Mouse (Mus musculus) T-helper 17 cell (primary cell): Measurements from ENCODE around the gene Gpr50.

ENCODE experiments used
- in situ Hi-C, 2 experiments: fragments of 300-600 bp; cut with MboI, MseI; formaldehyde crosslinking; loops; 1 replicate in 1 of 2; 2 replicates in 1 of 2; pipeline ENCODE4 v1.15.1; 2025; ENCODE audit warnings: high pct_unique_total_duplicates in 2 of 2

Gene Gpr50

DNA sequence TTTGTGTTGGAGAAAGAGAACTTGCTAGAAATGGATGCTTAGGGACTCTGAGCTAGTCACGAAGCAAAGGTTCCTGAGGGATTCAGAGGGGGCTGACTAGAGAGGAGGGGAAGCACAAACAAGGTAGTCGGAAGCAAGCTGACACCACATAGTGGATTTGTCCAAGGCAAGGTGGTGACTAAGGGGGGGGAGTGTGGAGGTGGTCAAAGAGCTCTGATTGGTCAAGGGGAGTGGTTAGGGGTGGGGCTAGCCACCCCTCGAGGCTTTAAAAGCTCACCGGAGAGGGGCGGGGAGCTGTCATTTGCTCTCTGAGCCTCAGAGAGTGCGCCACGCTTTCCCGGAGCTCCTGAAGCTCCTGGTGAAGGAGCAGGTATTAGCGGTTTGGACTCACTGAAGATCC lies at the start of gene Gpr50:
Gpr50 (plus strand) TSS at position 294 of the 400 bp plus-strand sequence.
- in situ Hi-C loops = loop anchor here in 1 of 2 experiments (25.0 kb wide), 1 partner anchor 1149 kb away; no protein-coding TSS in a partner anchor

DNA sequence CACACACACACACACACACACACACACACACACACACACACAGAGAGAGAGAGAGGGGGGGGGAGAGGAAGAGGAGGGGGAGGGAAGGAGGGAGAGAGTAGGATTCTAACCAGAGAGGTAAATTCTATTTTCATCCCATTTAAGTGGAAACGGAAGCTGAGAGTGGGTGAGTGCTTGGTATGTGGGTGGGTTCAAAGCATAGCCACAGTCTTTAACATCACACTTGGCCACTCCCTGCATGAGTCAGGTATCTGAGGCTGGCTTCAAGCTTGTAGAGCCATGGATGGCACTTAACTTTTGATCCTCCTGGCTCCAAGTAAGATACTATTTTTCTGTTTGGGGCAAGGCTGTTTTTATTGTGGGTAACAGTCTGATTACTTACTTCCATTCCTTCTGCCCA lies 41.2 kb upstream of the Gpr50 start:
- in situ Hi-C loops = loop anchor here in 1 of 2 experiments (10.0 kb wide), 1 partner anchor 197 kb away; no protein-coding TSS in a partner anchor

DNA sequence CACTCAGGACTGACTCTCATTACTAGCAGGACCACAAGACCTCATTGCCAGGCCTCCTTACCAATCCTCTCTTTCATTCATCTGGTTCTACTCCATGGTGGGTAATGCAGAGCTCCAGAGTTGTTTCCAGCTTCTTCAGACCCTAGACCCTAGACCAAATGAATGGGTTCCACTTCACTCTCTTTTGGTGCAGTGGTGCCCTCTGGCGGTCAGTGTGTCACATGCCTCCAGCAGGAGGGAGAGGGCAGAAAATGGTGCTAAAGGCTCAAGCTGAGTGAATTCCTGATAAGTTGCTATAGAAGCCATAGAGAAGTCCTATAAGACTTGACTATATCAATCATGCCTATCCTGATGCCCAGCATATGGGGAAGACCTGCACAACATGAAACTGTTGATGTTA lies 39.6 kb upstream of the Gpr50 start:
- in situ Hi-C loops = loop anchor here in 1 of 2 experiments (10.0 kb wide), 1 partner anchor 199 kb away; no protein-coding TSS in a partner anchor

DNA sequence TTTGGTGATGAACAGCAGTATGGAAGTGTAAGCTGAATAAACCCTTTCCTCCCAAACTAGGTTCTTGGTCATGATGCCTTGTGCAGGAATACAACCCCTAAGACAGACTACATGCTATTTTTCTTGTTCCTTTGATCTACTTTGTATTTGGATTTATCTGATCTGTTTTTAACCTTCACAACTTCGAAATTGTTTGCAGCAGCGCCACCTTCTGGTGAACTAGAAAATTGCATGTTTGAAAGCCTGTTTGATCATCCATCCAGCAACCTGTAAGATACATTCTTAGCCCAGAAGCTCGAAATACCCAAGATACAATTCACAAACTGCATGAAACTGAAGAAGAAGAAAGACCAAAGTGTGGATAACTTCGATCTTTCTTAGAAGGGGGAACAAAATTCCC lies 35.2 kb upstream of the Gpr50 start:
- in situ Hi-C loops = loop anchor here in 1 of 2 experiments (10.0 kb wide), 1 partner anchor 204 kb away; no protein-coding TSS in a partner anchor

DNA sequence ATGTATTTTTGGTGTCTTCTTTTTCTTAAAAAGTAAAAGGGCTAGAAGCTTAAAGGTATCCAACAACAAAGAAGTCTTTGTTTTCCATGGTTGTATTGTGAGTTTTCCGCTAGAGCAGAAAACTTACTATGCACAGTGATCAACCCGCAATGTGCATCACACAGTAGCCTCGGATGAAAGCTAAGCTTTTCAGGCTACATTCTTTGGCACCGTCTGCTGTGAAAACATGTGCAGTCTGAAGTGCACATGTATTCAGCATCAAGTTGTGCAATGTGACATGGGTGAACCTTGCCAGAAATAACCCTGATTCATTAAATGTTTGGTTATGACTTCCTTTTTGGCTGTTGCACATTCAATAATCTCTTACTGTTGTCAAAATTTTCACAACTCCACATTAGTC lies 32.8 kb upstream of the Gpr50 start:
- in situ Hi-C loops = no loop called here

DNA sequence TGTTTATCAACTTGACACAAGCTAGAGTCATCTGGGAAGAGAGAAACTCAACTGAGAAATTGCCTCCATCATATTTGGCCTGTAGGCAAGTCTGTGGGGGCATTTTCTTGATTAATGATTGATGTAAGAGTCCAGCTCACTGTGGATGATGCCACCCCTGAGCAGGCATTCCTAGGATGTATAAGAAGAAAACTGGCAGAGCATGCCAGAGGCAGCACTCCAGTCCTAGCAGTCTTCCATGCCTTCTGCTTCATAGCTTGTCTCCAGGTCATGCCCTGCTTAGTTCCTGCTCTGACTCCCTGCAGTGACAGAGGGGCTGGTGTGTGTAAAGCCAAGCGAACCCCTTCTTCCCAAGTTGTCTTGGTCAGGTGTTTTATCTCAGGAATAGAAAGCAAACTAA lies 32.3 kb upstream of the Gpr50 start:
- in situ Hi-C loops = no loop called here

DNA sequence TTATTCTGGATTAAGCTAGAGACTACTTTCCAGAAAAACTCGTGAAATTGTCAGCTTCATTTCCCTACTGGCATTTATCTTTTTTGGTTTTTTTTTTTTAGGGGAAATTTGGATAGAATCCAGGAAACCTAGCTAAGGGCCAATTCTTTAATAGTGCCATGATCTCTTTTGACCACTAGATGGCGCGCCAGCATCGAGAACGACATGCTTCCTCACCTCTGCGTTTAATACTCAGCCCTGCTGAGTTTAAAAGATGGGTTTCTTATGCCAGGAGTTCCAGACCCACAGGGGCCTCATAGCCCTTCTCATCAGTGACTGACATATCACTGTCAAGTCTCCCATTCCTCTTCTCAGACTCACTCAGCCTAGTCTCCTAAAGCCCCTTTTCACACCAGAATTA lies 15.5 kb upstream of the Gpr50 start:
- in situ Hi-C loops = loop anchor here in 1 of 2 experiments (5.0 kb wide), 1 partner anchor 299 kb away; no protein-coding TSS in a partner anchor

DNA sequence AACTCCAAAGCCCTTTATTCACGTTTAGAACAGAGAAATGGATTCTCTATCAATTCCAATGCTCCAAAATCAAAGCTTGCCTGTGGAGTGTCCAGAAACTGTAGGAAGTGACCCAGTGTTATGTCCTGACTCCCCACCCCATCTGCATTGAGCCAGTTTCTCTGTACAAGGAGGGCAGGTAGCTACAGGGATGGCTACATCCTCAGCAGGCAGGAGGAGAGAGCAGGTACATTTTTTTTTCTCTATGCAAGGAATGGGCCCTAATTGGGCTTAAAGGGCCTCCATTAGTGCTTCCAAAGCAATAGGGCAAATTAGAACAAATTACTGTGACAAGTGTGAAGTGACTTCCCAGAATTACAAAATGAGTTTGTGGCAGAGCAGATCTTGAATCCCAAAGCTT lies 15.0 kb upstream of the Gpr50 start:
- in situ Hi-C loops = loop anchor here in 1 of 2 experiments (5.0 kb wide), 1 partner anchor 299 kb away; no protein-coding TSS in a partner anchor

DNA sequence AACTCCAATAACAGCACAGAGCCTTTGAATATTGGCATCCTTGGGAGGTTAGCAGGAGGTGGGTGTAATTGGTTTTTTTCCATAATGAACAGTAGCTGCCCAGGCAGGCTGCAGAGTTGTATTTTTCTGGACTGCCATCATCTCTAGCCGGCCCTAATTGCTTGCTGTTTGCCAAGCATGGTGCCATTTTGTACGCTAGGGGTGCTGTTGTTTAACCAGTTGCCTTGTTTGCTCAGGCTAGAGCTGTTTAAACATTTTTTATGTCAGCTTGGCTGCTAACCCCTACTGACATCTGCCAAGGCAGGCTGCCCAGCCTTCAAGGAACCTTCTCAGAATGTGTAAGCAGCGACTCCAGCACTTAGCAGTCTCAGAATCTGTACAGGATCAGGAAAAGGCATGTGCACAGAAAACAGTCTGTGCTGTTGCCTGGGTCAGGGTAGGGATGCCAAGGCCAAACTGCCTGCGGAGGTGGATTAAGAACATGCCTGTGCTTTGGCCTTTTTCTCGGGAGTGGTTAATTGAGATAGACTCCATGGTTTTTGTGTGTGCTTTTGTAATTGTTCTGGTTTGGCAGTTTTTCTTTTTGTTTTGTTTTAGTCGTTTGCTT lies 14.5 kb upstream of the Gpr50 start:
- in situ Hi-C loops = loop anchor here in 1 of 2 experiments (5.0 kb wide), 1 partner anchor 298 kb away; no protein-coding TSS in a partner anchor

DNA sequence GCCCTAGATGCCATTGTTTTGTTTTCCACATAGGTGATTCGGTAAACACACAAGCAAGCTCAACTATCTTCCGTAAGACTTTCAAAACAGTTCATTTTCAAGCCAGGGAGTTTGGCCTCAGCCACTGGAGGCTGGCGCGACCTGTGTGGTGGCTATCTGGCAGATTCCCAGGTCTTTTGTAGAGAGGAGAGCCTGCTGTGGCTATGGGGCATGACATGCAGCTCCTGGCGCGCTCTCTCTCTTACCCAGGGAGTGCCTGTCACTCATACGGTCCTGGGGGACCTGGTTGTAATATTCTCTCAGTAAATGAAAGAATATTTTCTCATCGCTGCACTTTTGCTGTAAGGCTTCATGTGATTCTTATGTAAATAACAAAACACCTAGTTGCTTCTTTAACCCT lies 13.5 kb upstream of the Gpr50 start:
- in situ Hi-C loops = loop anchor here (5.0 to 25.0 kb wide), 3 partner anchors 297 to 1172 kb away; no protein-coding TSS in a partner anchor

DNA sequence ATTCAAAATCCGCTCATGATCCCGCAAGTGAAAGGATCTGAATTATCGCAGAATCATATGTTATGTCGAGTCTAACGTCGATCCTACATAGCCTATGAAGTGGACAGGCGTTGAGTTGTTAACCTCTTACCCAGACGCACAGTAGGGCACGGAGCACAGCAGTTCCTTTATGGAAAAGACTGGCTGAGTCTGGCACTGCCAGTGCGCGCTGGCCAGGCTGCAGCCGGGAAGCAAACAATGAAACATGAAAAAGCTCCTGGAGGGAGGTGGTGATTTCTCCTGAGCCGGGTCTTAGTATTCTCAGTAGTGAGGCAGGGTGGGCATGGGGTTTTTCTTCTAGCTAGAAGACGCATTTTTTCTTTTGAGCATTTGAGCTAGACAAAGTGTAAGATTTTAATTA lies 1.7 kb upstream of the Gpr50 start:
- in situ Hi-C loops = loop anchor here in 1 of 2 experiments (25.0 kb wide), 1 partner anchor 1151 kb away; no protein-coding TSS in a partner anchor

DNA sequence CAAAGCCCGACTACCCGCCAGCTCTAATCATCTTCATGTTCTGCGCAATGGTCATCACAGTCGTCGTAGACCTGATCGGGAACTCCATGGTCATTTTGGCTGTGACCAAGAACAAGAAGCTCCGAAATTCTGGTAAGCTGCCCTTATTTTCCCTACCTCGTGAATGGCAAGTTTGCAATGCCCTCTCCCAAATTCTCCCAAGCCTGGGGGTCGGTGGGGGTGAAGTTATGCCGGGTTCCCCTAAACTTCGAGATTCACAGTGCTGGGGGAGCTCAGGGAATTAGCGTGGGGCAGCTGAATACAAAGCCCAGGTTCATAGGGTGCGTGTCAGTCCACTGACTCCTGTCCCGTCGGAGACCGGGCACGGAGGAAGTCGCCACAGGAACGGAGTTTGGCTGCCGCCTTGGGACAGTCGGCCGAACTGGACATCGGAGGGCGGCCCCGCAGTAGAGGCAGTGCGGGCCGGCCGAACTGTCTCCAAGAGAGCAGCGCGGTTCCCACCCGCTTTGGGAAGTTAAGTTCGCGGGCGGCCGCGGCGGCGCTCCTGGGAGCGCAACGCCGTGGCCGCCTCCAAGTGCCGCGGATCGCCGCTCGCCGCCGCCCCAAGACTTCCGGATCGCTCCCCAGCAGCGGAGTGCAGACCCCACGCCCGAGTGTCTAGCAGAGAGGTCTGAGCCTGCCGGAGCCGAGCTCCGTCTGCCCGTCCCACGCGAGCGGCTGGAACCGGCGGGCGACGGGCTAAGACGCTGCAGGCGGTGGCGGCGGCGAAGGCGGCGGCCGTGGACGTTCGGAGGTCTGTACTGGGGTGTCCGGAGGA lies 612 bp downstream of the Gpr50 start:
- in situ Hi-C loops = loop anchor here in 1 of 2 experiments (25.0 kb wide), 1 partner anchor 1148 kb away; no protein-coding TSS in a partner anchor

DNA sequence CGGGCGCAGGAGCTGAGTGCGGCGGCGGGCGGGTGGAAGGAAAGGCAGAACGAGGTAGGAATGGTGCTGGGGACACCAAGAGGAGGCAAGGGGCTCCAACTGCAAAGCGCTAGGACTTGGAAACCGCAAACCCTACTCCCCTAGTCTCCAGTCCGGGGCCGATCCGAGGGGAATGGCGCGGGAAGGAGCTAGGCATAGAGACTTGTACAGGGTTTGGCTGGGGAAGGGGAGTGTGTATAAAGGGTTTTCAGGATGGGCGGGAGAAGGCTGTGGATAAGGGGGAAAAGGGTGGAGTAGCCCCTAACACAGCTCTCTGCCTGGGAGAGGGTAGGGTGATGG lies 1.2 kb downstream of the Gpr50 start:
- in situ Hi-C loops = loop anchor here in 1 of 2 experiments (25.0 kb wide), 1 partner anchor 1148 kb away; no protein-coding TSS in a partner anchor

DNA sequence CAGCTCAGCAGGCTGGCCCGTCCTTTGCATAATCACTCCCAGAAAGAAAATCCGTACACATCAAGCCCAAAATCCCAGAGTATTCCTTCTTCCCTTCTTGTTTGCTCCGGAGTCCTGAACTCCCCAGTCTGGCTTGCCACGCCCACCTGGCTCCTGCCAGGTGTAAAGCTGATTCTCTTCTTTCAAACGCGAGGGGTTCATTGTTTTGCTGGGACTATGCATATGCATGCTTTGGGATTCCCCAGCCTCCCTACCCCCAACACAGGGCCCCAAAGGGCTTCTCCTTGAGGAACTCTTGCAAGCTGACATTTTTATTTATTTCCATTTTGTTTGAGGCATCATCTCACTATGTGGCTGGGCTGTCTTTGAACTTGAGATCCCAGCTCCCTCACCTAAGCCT lies 6.8 kb downstream of the Gpr50 start:
- in situ Hi-C loops = loop anchor here in 1 of 2 experiments (25.0 kb wide), 1 partner anchor 1142 kb away; no protein-coding TSS in a partner anchor

DNA sequence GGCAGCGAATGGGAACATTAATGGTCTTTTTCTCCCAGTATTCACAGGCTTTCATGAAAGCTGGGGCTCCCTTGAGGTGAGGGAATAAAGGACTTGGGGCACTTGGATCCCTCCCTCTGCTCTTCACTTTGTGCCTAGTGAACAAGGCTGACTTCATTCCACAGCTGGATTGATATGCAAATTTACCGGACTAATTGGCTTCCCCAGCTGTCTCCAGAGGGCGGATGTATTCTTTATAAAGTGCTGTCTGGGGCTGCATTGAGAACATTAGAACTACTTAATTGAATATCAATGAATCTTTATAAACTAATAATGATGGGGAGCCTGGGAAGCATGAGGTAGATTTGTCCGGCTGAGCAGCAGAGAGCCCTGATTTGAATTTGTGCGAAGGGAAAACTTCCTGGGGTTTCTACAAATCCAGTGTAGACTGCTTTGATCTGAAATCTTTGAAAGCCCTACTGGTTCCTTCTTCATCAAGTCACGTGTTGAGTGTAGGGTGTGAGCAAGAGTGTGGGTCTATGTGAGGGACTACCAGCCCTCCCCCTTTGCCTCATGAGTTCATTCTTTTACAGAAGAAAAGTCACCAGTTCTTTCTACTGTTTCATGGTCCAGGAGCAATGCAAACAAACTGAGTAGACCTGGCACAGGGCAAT lies 37.5 kb downstream of the Gpr50 start:
- in situ Hi-C loops = no loop called here
